Mouse (Mus musculus): Measurements from ENCODE around the gene Mia.

DNA sequence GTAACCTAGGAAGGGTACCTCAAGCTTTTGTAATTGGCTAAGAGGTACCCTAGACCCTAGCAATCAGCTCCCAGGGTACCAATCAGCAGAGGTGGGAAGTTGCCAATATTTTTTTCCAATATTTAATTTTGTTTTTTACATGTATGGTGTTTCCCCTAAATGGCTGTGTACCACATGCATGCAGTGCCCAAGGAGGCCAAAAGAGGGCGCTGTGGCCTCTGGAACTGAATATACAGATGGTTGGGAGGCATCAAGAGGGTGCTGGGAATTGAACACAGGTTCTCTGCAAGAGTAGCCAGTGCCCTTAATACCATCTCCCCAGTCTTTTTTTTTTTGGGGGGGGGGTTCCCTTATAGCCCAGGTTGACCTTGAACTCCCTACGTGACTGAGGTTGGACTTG, 49.6 kb downstream of the Mia start:
- TF ChIP-seq GATA1 (IDR thresholded peaks at IDR 0.05; ENCODE audit: borderline replicate concordance, low read length) (no peak), FLI1 (IDR thresholded peaks at IDR 0.05; ENCODE audit: low read length) (no peak)
